Mouse (Mus musculus): Measurements from ENCODE around the gene Irf7. TPM values are rescaled to one million over a fixed set of nuclear protein-coding genes. Genes with fewer than 3 reads are reported as not detected.

The Irf7 gene
- total RNA-seq (2021) = 1 to 10 TPM in 1 of 2 experiments, under 1 TPM in 1; 0.82 to 1.1 TPM
- long read RNA-seq, experiment 1, partial matches to known transcripts = 0 of 2 reads
- long read RNA-seq, experiment 1, other reads (novel, unspliced or antisense) = 1 of 2 reads
- long read RNA-seq, experiment 2, partial matches to known transcripts = 0 of 1 reads
- long read RNA-seq, experiment 2, other reads (novel, unspliced or antisense) = 0 of 1 reads

GRCm38 (mm10) chr7:141265739-141266561 lies at the start of gene Irf7:
Gene Irf7, minus strand, starts transcription at chr7:141266481.
- DNase-seq = peak; percentile 50
- intact Hi-C loops (cut with DNase I; ENCODE audit: low total_unique reads) = no loop called here

- DNase-seq = no peak
- intact Hi-C loops (cut with DNase I; ENCODE audit: low total_unique reads) = no loop called here
These were observed 49.7 kb upstream of the Irf7 start for GRCm38 (mm10) chr7:141315974-141316373.

- intact Hi-C loops (cut with DNase I; ENCODE audit: low total_unique reads) = no loop called here
- no peak for DNase-seq
These were observed 48.8 kb upstream of the Irf7 start for GRCm38 (mm10) chr7:141315076-141315475.

GRCm38 (mm10) chr7:141314416-141314815 lies 48.1 kb upstream of the Irf7 start:
- no peak for DNase-seq

GRCm38 (mm10) chr7:141304537-141304936 lies 38.3 kb upstream of the Irf7 start:
- no peak for DNase-seq

More at GRCm38 (mm10) chr7:141314416-141314815, 48.1 kb upstream of the Irf7 start:
- intact Hi-C loops (cut with DNase I; ENCODE audit: low total_unique reads) = no loop called here

GRCm38 (mm10) chr7:141302702-141303268 lies 36.5 kb upstream of the Irf7 start:
- intact Hi-C loops (cut with DNase I; ENCODE audit: low total_unique reads) = no loop called here
- no peak for DNase-seq

More at GRCm38 (mm10) chr7:141304537-141304936, 38.3 kb upstream of the Irf7 start:
- intact Hi-C loops (cut with DNase I; ENCODE audit: low total_unique reads) = no loop called here

- intact Hi-C loops (cut with DNase I; ENCODE audit: low total_unique reads) = no loop called here
- no peak for DNase-seq
These were observed 35.1 kb upstream of the Irf7 start for GRCm38 (mm10) chr7:141301386-141301785.

- DNase-seq = no peak
- intact Hi-C loops (cut with DNase I; ENCODE audit: low total_unique reads) = no loop called here
These were observed 32.9 kb upstream of the Irf7 start for GRCm38 (mm10) chr7:141299175-141299574.

GRCm38 (mm10) chr7:141297926-141298650 lies 31.8 kb upstream of the Irf7 start:
- no peak for DNase-seq
- intact Hi-C loops (cut with DNase I; ENCODE audit: low total_unique reads) = no loop called here

- no peak for DNase-seq
- intact Hi-C loops (cut with DNase I; ENCODE audit: low total_unique reads) = no loop called here
These were observed 28.2 kb upstream of the Irf7 start for GRCm38 (mm10) chr7:141294479-141294878.

- peak; percentile 55 for DNase-seq
- intact Hi-C loops (cut with DNase I; ENCODE audit: low total_unique reads) = no loop called here
These were observed 27.7 kb upstream of the Irf7 start for GRCm38 (mm10) chr7:141293852-141294471.

- intact Hi-C loops (cut with DNase I; ENCODE audit: low total_unique reads) = no loop called here
- DNase-seq = no peak
These were observed 26.5 kb upstream of the Irf7 start for GRCm38 (mm10) chr7:141292583-141293388.

- intact Hi-C loops (cut with DNase I; ENCODE audit: low total_unique reads) = no loop called here
- DNase-seq = no peak
These were observed 25.8 kb upstream of the Irf7 start, which contains the start of gene Drd4 for GRCm38 (mm10) chr7:141291921-141292582. Gene Drd4, plus strand, starts transcription at chr7:141292006.

GRCm38 (mm10) chr7:141288042-141288441 lies 21.8 kb upstream of the Irf7 start:
- intact Hi-C loops (cut with DNase I; ENCODE audit: low total_unique reads) = no loop called here
- DNase-seq = no peak

GRCm38 (mm10) chr7:141282756-141283155 lies 16.5 kb upstream of the Irf7 start:
- no peak for DNase-seq

GRCm38 (mm10) chr7:141281442-141281841 lies 15.2 kb upstream of the Irf7 start:
- intact Hi-C loops (cut with DNase I; ENCODE audit: low total_unique reads) = no loop called here
- no peak for DNase-seq

More at GRCm38 (mm10) chr7:141282756-141283155, 16.5 kb upstream of the Irf7 start:
- intact Hi-C loops (cut with DNase I; ENCODE audit: low total_unique reads) = no loop called here

- no peak for DNase-seq
- intact Hi-C loops (cut with DNase I; ENCODE audit: low total_unique reads) = no loop called here
These were observed 12.7 kb upstream of the Irf7 start, which contains the start of gene Sct for GRCm38 (mm10) chr7:141278766-141279590. Gene Sct, minus strand, starts transcription at chr7:141279133.
